Mouse (Mus musculus): ENCODE measurements around the gene Tlr9.

GRCm38 (mm10) chr9:106212594-106212981 lies 9.8 kb upstream of the Tlr9 start:
- no peak for TF ChIP-seq CTCF (IDR thresholded peaks at IDR 0.05; ENCODE audit: low read depth)
- TF ChIP-seq EP300 (IDR thresholded peaks at IDR 0.05; ENCODE audit: low read depth), result no peak

All from liver, postnatal 0 days (tissue).